Mouse (Mus musculus) testis, adult 2 months (tissue): ENCODE results near the gene Mettl18. TPM values are rescaled to one million over a fixed set of nuclear protein-coding genes. Genes with fewer than 3 reads are reported as not detected.
A peak's percentile ranks its signal among the peaks of the same experiment; 100 is the strongest.

Source experiments
- H3K27ac ChIP-seq: fragments of 200-500 bp; 2 replicates; pipeline ENCODE4 v1.5.1; 2012; ENCODE audit warnings: low read depth, low read length; ENCODE audit not compliant: control insufficient read depth, insufficient read depth
- H3K27me3 ChIP-seq: fragments of 200-500 bp; 2 replicates; pipeline ENCODE4 v1.6.1; 2012; ENCODE audit warnings: mild to moderate bottlenecking, low read length, moderate library complexity; ENCODE audit not compliant: control insufficient read depth, insufficient read depth
- H3K36me3 ChIP-seq: fragments of 200-500 bp; 2 replicates; pipeline ENCODE4 v1.6.1; 2012; ENCODE audit warnings: mild to moderate bottlenecking, low read length; ENCODE audit not compliant: control insufficient read depth, insufficient read depth
- H3K4me1 ChIP-seq: fragments of 200-500 bp; 2 replicates; pipeline ENCODE4 v1.6.1; 2012; ENCODE audit warnings: low read length; ENCODE audit not compliant: control insufficient read depth, insufficient read depth
- H3K4me3 ChIP-seq: fragments of 200-500 bp; 2 replicates; pipeline ENCODE4 v1.5.1; 2012; ENCODE audit warnings: low read depth, mild to moderate bottlenecking, low read length, moderate library complexity, mixed read lengths; ENCODE audit not compliant: control insufficient read depth
- CTCF ChIP-seq: fragments of 200-500 bp; IDR thresholded peaks from 2 replicates; pipeline ENCODE4 v1.5.1; 2012; ENCODE audit warnings: low read depth, mild to moderate bottlenecking, inconsistent platforms, low read length, moderate library complexity; ENCODE audit not compliant: control insufficient read depth, insufficient read depth, insufficient replicate concordance
- POLR2A ChIP-seq: fragments of 200-500 bp; IDR thresholded peaks from 2 replicates; pipeline ENCODE4 v1.6.1; 2012; ENCODE audit warnings: low read depth, mild to moderate bottlenecking, inconsistent platforms, low read length, moderate library complexity; ENCODE audit not compliant: control insufficient read depth
- polyA plus RNA-seq: library from polyadenylated mRNA; depleted of rRNA; stranded (reverse); fragments of >200 nt; gene quantifications from 2 replicates; pipeline ENCODE4 v1.2.3, GENCODE M21; 2012

Gene Mettl18
- polyA plus RNA-seq, 1 experiment = 0.86 TPM

DNA sequence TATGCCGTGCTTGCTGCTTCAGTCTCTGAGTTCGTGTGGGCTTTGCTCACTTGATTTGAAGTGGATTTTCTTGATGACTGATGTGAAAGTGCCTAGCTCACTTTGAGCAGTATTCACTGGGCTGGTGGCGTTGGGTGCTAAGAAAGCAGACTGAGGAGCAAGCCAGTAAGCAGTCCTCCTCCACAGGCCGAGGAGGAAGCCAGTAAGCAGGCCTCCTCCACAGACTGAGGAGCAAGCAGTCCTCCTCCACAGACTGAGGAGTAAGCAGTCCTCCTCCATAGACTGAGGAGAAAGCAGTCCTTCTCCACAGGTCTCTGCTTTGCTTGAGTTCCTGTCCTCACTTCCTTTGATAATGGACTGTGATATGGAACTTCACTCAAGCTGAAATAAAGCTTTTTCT, 2.3 kb upstream of the Mettl18 start:
- peak; percentile 22; the same call in 1 of the 2 replicates for TF ChIP-seq POLR2A
- TF ChIP-seq CTCF = no peak
- Histone ChIP-seq H3K36me3 (no peaks in the 10 kb centered on the region), H3K27ac (peak overlapping the region; percentile 7; the same call in 1 of the 2 replicates), H3K27me3 (no peaks in the 10 kb centered on the region), H3K4me1 (peaks cover 5% of the 10 kb centered on the region), H3K4me3 (no peak overlapping the region)

- H3K4me3 ChIP-seq = peak overlapping the region; percentile 95
- TF ChIP-seq CTCF (no peak), POLR2A (no peak)
- peak overlapping the region; percentile 92 for H3K27ac ChIP-seq
- no peaks in the 10 kb centered on the region for H3K36me3 ChIP-seq
- no peaks in the 10 kb centered on the region for H3K27me3 ChIP-seq
- H3K4me1 ChIP-seq = peaks cover 5% of the 10 kb centered on the region
These were observed 442 bp upstream of the Mettl18 start for GRCm38 (mm10) chr1:163994173-163994720.

- H3K27ac ChIP-seq = no peak overlapping the region
- H3K27me3 ChIP-seq = no peaks in the 10 kb centered on the region
- no peaks in the 10 kb centered on the region for H3K36me3 ChIP-seq
- peaks cover 5% of the 10 kb centered on the region for H3K4me1 ChIP-seq
- TF ChIP-seq POLR2A (no peak), CTCF (no peak)
- no peak overlapping the region for H3K4me3 ChIP-seq
These were observed 872 bp downstream of the Mettl18 start for GRCm38 (mm10) chr1:163995609-163995913.

GRCm38 (mm10) chr1:164001831-164002452, 7.3 kb downstream of the Mettl18 start:
- Histone ChIP-seq H3K36me3 (no peaks in the 10 kb centered on the region), H3K27me3 (no peaks in the 10 kb centered on the region), H3K27ac (no peak overlapping the region), H3K4me1 (no peaks in the 10 kb centered on the region), H3K4me3 (no peak overlapping the region)
- TF ChIP-seq POLR2A (no peak), CTCF (no peak)

DNA sequence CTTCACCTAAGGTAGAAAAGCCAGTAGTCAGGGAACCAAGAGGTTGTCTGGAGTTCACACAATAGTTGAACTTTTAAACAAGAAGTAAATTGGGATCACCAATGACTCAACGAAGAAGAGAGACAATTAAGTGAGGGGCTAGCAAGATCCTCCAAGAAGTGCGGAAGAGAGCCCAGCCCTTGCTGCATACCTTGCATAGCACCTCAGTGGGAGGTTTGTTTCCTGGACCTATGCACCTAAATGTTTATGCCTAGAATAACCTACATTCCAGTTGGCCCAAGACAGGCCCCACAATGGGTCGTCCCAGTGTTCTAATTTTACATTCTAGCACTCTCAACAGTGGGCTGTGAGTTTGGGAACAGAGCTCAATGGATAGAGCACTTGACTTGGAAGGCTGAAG, 9.6 kb downstream of the Mettl18 start:
- Histone ChIP-seq H3K4me1 (no peaks in the 10 kb centered on the region), H3K27ac (no peak overlapping the region), H3K27me3 (no peaks in the 10 kb centered on the region), H3K4me3 (no peak overlapping the region), H3K36me3 (no peaks in the 10 kb centered on the region)
- no peak for TF ChIP-seq POLR2A
- no peak for TF ChIP-seq CTCF

GRCm38 (mm10) chr1:164009235-164009634, 14.5 kb downstream of the Mettl18 start:
- Histone ChIP-seq H3K36me3 (no peaks in the 10 kb centered on the region), H3K4me1 (no peaks in the 10 kb centered on the region), H3K27ac (no peak overlapping the region), H3K27me3 (no peaks in the 10 kb centered on the region), H3K4me3 (no peak overlapping the region)
- TF ChIP-seq CTCF = no peak
- TF ChIP-seq POLR2A = no peak

DNA sequence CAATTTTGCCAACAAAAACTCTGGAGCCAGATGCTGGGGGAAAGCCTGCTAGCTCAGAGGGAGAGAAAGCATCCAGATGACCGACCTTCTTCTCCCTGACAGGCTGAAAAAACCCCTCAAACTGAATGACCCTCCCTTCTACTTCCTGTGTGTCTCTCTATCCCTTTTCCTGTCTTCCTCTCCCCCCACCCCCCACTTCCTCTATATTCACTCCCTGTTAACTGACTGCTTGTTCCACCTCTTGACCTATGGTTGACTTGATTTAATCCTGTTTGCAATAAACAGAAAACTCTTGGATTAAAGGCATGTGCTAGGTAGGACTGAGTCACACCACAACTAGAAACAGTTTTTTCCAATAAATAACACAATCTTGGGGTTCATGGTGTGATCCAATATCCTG, 19.9 kb downstream of the Mettl18 start:
- no peaks in the 10 kb centered on the region for H3K27me3 ChIP-seq
- no peak overlapping the region for H3K4me3 ChIP-seq
- no peaks in the 10 kb centered on the region for H3K36me3 ChIP-seq
- no peak for TF ChIP-seq POLR2A
- TF ChIP-seq CTCF = no peak
- no peak overlapping the region for H3K27ac ChIP-seq
- no peaks in the 10 kb centered on the region for H3K4me1 ChIP-seq
